Mouse (Mus musculus): ENCODE measurements around the gene Mettl23.

- no peak for TF ChIP-seq CTCF (IDR thresholded peaks at IDR 0.05; ENCODE audit: extremely low read depth, insufficient read depth, low read length)
- TF ChIP-seq POLR2A (IDR thresholded peaks at IDR 0.05; ENCODE audit: extremely low read depth, insufficient read depth, low read length) = no peak
These were observed 8.7 kb downstream of the Mettl23 start for GRCm38 (mm10) chr11:116851576-116852290.

Data from cortical plate, adult 2 months (tissue).